Mouse (Mus musculus): ENCODE data around the gene Hsf2bp. TPM values are rescaled to one million over a fixed set of nuclear protein-coding genes. Genes with fewer than 3 reads are reported as not detected.

Gene Hsf2bp
- total and polyA plus RNA-seq, 2 experiments from 2014 or later = 0.57 to 0.90 TPM

- Histone ChIP-seq H3K36me3 (ENCODE audit: insufficient read depth) (no peaks in the 10 kb centered on the region), H3K27ac (ENCODE audit: low read depth, low read length) (no peak overlapping the region), H3K4me1 (ENCODE audit: insufficient read depth) (no peaks in the 10 kb centered on the region), H3K27me3 (ENCODE audit: insufficient read depth, low read length) (no peaks in the 10 kb centered on the region), H3K9ac (no peak overlapping the region), H3K9me3 (ENCODE audit: low read length) (no peaks in the 10 kb centered on the region), H3K4me2 (ENCODE audit: low read depth) (no peak overlapping the region), H3K4me3 (ENCODE audit: low read depth, low read length) (no peak overlapping the region)
- ATAC-seq = no peak
- no peak for DNase-seq
- 86% methylated on average over 6 of the region's 6 CpGs for WGBS
- TF ChIP-seq CTCF (IDR thresholded peaks at IDR 0.05; ENCODE audit: low read depth) = no peak
These were observed 24.5 kb downstream of the Hsf2bp start for GRCm38 (mm10) chr17:32011694-32012093.

GRCm38 (mm10) chr17:32006800-32007199, 29.3 kb downstream of the Hsf2bp start:
- no peaks in the 10 kb centered on the region for H3K4me1 ChIP-seq (ENCODE audit: insufficient read depth)
- H3K27ac ChIP-seq (ENCODE audit: low read depth, low read length) = no peak overlapping the region
- no peaks in the 10 kb centered on the region for H3K9me3 ChIP-seq (ENCODE audit: low read length)
- WGBS = 71% methylated on average over 5 of the region's 5 CpGs
- H3K27me3 ChIP-seq (ENCODE audit: insufficient read depth, low read length) = no peaks in the 10 kb centered on the region
- no peaks in the 10 kb centered on the region for H3K36me3 ChIP-seq (ENCODE audit: insufficient read depth)
- ATAC-seq = no peak
- no peak overlapping the region for H3K9ac ChIP-seq
- no peak for TF ChIP-seq CTCF (IDR thresholded peaks at IDR 0.05; ENCODE audit: low read depth)
- DNase-seq = no peak
- no peak overlapping the region for H3K4me2 ChIP-seq (ENCODE audit: low read depth)
- no peak overlapping the region for H3K4me3 ChIP-seq (ENCODE audit: low read depth, low read length)

- no peak overlapping the region for H3K9ac ChIP-seq
- ATAC-seq (no peak), DNase-seq (no peak)
- WGBS = 81% methylated on average over 3 of the region's 3 CpGs
- TF ChIP-seq CTCF (IDR thresholded peaks at IDR 0.05; ENCODE audit: low read depth) = no peak
- no peak overlapping the region for H3K4me3 ChIP-seq (ENCODE audit: low read depth, low read length)
- H3K36me3 ChIP-seq (ENCODE audit: insufficient read depth) = no peaks in the 10 kb centered on the region
- H3K27ac ChIP-seq (ENCODE audit: low read depth, low read length) = no peak overlapping the region
- H3K4me1 ChIP-seq (ENCODE audit: insufficient read depth) = no peaks in the 10 kb centered on the region
- H3K27me3 ChIP-seq (ENCODE audit: insufficient read depth, low read length) = no peaks in the 10 kb centered on the region
- no peak overlapping the region for H3K4me2 ChIP-seq (ENCODE audit: low read depth)
- no peaks in the 10 kb centered on the region for H3K9me3 ChIP-seq (ENCODE audit: low read length)
These were observed 32.9 kb downstream of the Hsf2bp start for GRCm38 (mm10) chr17:32003251-32003650.

GRCm38 (mm10) chr17:31998351-31998750, 37.8 kb downstream of the Hsf2bp start:
- 75% methylated on average over 1 of the region's 1 CpGs for WGBS
- DNase-seq = no peak
- Histone ChIP-seq H3K27ac (ENCODE audit: low read depth, low read length) (no peak overlapping the region), H3K36me3 (ENCODE audit: insufficient read depth) (no peaks in the 10 kb centered on the region), H3K4me2 (ENCODE audit: low read depth) (no peak overlapping the region), H3K9ac (no peak overlapping the region), H3K27me3 (ENCODE audit: insufficient read depth, low read length) (no peaks in the 10 kb centered on the region), H3K4me1 (ENCODE audit: insufficient read depth) (no peaks in the 10 kb centered on the region), H3K9me3 (ENCODE audit: low read length) (no peaks in the 10 kb centered on the region), H3K4me3 (ENCODE audit: low read depth, low read length) (no peak overlapping the region)
- ATAC-seq = no peak
- TF ChIP-seq CTCF (IDR thresholded peaks at IDR 0.05; ENCODE audit: low read depth) = no peak

- Histone ChIP-seq H3K4me3 (ENCODE audit: low read depth, low read length) (no peak overlapping the region), H3K27ac (ENCODE audit: low read depth, low read length) (no peak overlapping the region), H3K36me3 (ENCODE audit: insufficient read depth) (no peaks in the 10 kb centered on the region), H3K9me3 (ENCODE audit: low read length) (no peaks in the 10 kb centered on the region), H3K9ac (no peak overlapping the region), H3K4me2 (ENCODE audit: low read depth) (no peak overlapping the region), H3K4me1 (ENCODE audit: insufficient read depth) (no peaks in the 10 kb centered on the region), H3K27me3 (ENCODE audit: insufficient read depth, low read length) (no peaks in the 10 kb centered on the region)
- TF ChIP-seq CTCF (IDR thresholded peaks at IDR 0.05; ENCODE audit: low read depth) = no peak
- 70% methylated on average over 4 of the region's 4 CpGs for WGBS
- ATAC-seq (no peak), DNase-seq (no peak)
These were observed 39.8 kb downstream of the Hsf2bp start for GRCm38 (mm10) chr17:31996331-31996730.

DNA sequence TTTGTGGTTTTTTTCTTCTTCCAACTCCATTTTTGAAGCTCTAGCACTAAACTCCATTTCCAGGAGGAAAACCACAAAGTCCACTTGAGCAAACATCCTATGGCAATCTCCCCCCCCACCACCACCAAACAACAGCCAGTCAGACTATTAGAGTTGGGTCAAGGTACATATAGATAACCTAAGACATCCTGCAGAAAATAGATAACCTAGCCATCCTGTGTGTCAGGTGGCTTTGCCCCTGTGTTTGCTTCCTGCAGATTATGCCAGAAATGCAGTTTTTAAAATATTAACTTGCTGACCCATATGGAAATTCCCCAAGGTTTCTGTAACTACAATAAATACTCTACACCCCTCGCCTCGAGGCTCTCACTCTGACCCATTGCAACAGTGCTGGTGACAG, 40.4 kb downstream of the Hsf2bp start:
- no peaks in the 10 kb centered on the region for H3K4me1 ChIP-seq (ENCODE audit: insufficient read depth)
- 85% methylated on average over 2 of the region's 2 CpGs for WGBS
- no peaks in the 10 kb centered on the region for H3K36me3 ChIP-seq (ENCODE audit: insufficient read depth)
- H3K4me3 ChIP-seq (ENCODE audit: low read depth, low read length) = no peak overlapping the region
- H3K9me3 ChIP-seq (ENCODE audit: low read length) = no peaks in the 10 kb centered on the region
- TF ChIP-seq CTCF (IDR thresholded peaks at IDR 0.05; ENCODE audit: low read depth) = no peak
- no peak overlapping the region for H3K9ac ChIP-seq
- ATAC-seq (no peak), DNase-seq (no peak)
- no peak overlapping the region for H3K4me2 ChIP-seq (ENCODE audit: low read depth)
- no peaks in the 10 kb centered on the region for H3K27me3 ChIP-seq (ENCODE audit: insufficient read depth, low read length)
- H3K27ac ChIP-seq (ENCODE audit: low read depth, low read length) = no peak overlapping the region

DNA sequence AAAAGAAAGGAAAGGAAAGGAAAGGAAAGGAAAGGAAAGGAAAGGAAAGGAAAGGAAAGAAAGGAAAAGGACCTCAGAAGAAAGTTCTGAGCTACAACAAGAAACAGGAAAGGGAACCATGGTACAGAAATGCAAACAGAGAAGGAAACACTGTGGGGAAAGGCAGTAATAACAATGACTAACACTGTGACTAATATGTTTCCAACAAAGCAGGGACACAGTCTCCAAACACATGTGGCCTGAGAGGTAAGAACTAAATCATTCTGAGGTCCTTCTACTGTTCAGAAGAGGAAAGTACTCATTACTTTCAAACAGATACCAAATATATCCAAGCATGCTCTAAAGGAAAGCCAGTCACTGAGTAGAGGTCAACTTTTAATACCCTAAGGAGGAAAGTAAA, 42.0 kb downstream of the Hsf2bp start:
- ATAC-seq (no peak), DNase-seq (no peak)
- Histone ChIP-seq H3K27me3 (ENCODE audit: insufficient read depth, low read length) (no peaks in the 10 kb centered on the region), H3K27ac (ENCODE audit: low read depth, low read length) (no peak overlapping the region), H3K9ac (no peak overlapping the region), H3K4me1 (ENCODE audit: insufficient read depth) (no peaks in the 10 kb centered on the region), H3K36me3 (ENCODE audit: insufficient read depth) (no peaks in the 10 kb centered on the region), H3K9me3 (ENCODE audit: low read length) (no peaks in the 10 kb centered on the region), H3K4me3 (ENCODE audit: low read depth, low read length) (no peak overlapping the region), H3K4me2 (ENCODE audit: low read depth) (no peak overlapping the region)
- TF ChIP-seq CTCF (IDR thresholded peaks at IDR 0.05; ENCODE audit: low read depth) = no peak

- TF ChIP-seq CTCF (IDR thresholded peaks at IDR 0.05; ENCODE audit: low read depth) = no peak
- H3K9me3 ChIP-seq (ENCODE audit: low read length) = no peaks in the 10 kb centered on the region
- H3K4me3 ChIP-seq (ENCODE audit: low read depth, low read length) = no peak overlapping the region
- no peak overlapping the region for H3K27ac ChIP-seq (ENCODE audit: low read depth, low read length)
- 82% methylated on average over 1 of the region's 1 CpGs for WGBS
- no peaks in the 10 kb centered on the region for H3K36me3 ChIP-seq (ENCODE audit: insufficient read depth)
- no peak for ATAC-seq
- H3K27me3 ChIP-seq (ENCODE audit: insufficient read depth, low read length) = no peaks in the 10 kb centered on the region
- no peaks in the 10 kb centered on the region for H3K4me1 ChIP-seq (ENCODE audit: insufficient read depth)
- no peak for DNase-seq
- no peak overlapping the region for H3K4me2 ChIP-seq (ENCODE audit: low read depth)
- no peak overlapping the region for H3K9ac ChIP-seq
These were observed 42.8 kb downstream of the Hsf2bp start for GRCm38 (mm10) chr17:31993354-31993753.
